Mouse (Mus musculus) erythroblast, embryonic 14.5 days (primary cell): ENCODE data around the gene Col18a1. TPM values are rescaled to one million over a fixed set of nuclear protein-coding genes. Genes with fewer than 3 reads are reported as not detected.

ENCODE experiments used
- H3K27me3 ChIP-seq: 2 replicates; pipeline ENCODE4 v1.6.1; 2012; ENCODE audit warnings: inconsistent platforms; ENCODE audit not compliant: control insufficient read depth
- H3K36me3 ChIP-seq: 2 replicates; pipeline ENCODE4 v1.6.1; 2012; ENCODE audit warnings: mild to moderate bottlenecking, inconsistent platforms; ENCODE audit not compliant: control insufficient read depth
- H3K4me1 ChIP-seq: 2 replicates; pipeline ENCODE4 v1.6.1; 2012; ENCODE audit warnings: inconsistent platforms; ENCODE audit not compliant: control insufficient read depth
- H3K4me3 ChIP-seq: replicated peaks from 2 replicates; pipeline ENCODE3; 2012; ENCODE audit warnings: moderate library complexity, mild to moderate bottlenecking, inconsistent platforms
- H3K9me3 ChIP-seq: 2 replicates; pipeline ENCODE4 v1.6.1; 2012; ENCODE audit warnings: low read length, inconsistent platforms, mixed read lengths; ENCODE audit not compliant: control insufficient read depth
- GATA1 ChIP-seq: IDR thresholded peaks from 2 replicates; pipeline ENCODE4 v1.6.1; 2012; ENCODE audit warnings: low read length, inconsistent platforms, mixed read lengths
- TAL1 ChIP-seq: IDR thresholded peaks from 3 replicates; pipeline ENCODE4 v1.6.1; 2012; ENCODE audit warnings: low read length, inconsistent platforms, mixed read lengths
- polyA plus RNA-seq: library from polyadenylated mRNA; stranded (reverse); fragments of >175 nt; gene quantifications from 2 replicates; pipeline ENCODE4 v1.2.3, GENCODE M21; 2012

Col18a1 gene
- polyA plus RNA-seq, 1 experiment, result 0.66 TPM

- peaks cover 6% of the 10 kb centered on the region for H3K4me1 ChIP-seq
- H3K9me3 ChIP-seq, result no peaks in the 10 kb centered on the region; the same call in 1 of the 2 replicates
- TF ChIP-seq GATA1, result no peak
- no peak for TF ChIP-seq TAL1
- no peak overlapping the region for H3K4me3 ChIP-seq
- no peaks in the 10 kb centered on the region for H3K36me3 ChIP-seq
- H3K27me3 ChIP-seq, result no peaks in the 10 kb centered on the region
Measured at GRCm38 (mm10) chr10:77121287-77122022, 44.9 kb downstream of the Col18a1 start.

DNA sequence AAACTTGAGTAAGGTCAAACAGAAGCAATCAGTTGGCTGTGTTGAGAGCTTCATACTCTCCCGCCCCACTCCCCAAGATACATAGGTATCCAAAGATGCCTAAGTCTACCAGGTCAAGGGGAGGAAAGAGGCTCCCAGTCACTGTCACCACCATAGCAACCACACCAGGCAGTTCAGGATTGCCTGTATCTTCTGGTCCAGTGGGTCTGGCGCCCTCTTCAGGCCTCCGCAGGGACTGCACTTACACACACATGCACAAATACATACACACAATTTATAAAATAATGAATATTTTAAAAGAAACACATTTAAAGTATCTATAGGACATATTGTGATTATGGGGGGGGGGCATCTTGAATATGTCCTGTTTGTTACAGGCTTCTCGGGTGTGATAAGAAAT, 45.8 kb downstream of the Col18a1 start:
- TF ChIP-seq TAL1 (no peak), GATA1 (no peak)
- Histone ChIP-seq H3K9me3 (no peaks in the 10 kb centered on the region; the same call in 1 of the 2 replicates), H3K4me1 (no peaks in the 10 kb centered on the region), H3K36me3 (no peaks in the 10 kb centered on the region), H3K27me3 (no peaks in the 10 kb centered on the region), H3K4me3 (no peak overlapping the region)

- no peaks in the 10 kb centered on the region; the same call in 1 of the 2 replicates for H3K9me3 ChIP-seq
- H3K4me3 ChIP-seq, result no peak overlapping the region
- H3K36me3 ChIP-seq, result no peaks in the 10 kb centered on the region
- TF ChIP-seq TAL1 (no peak), GATA1 (no peak)
- H3K4me1 ChIP-seq, result no peaks in the 10 kb centered on the region
- no peaks in the 10 kb centered on the region for H3K27me3 ChIP-seq
Measured at GRCm38 (mm10) chr10:77119437-77119836, 46.9 kb downstream of the Col18a1 start.

DNA sequence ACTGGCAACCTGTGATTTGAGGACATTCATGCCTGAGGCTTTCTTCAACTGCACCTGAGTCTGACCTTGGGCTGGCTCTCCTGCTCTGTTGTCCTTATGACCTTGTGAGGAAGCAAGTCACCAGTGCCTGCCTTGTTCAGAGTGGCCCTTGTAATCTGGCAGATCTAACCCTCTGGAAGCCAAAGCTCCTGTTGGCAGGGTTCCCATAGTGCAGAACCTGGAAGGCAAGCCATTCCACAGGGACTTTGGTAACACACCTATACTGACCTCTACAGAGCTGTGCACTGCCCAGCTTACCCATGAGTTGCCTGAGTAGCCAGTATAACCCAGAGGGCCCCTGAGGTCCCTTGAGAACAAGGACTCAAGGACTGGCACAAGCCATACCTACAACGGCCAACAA, 48.0 kb downstream of the Col18a1 start:
- H3K27me3 ChIP-seq, result no peaks in the 10 kb centered on the region
- H3K36me3 ChIP-seq, result no peaks in the 10 kb centered on the region
- TF ChIP-seq GATA1, result no peak
- no peak for TF ChIP-seq TAL1
- no peaks in the 10 kb centered on the region; the same call in 1 of the 2 replicates for H3K9me3 ChIP-seq
- H3K4me3 ChIP-seq, result no peak overlapping the region
- H3K4me1 ChIP-seq, result no peaks in the 10 kb centered on the region

- Histone ChIP-seq H3K9me3 (no peaks in the 10 kb centered on the region; the same call in 1 of the 2 replicates), H3K27me3 (no peaks in the 10 kb centered on the region), H3K4me3 (no peak overlapping the region), H3K4me1 (no peaks in the 10 kb centered on the region), H3K36me3 (no peaks in the 10 kb centered on the region)
- TF ChIP-seq GATA1 (no peak), TAL1 (no peak)
Measured at GRCm38 (mm10) chr10:77116537-77117455, 49.6 kb downstream of the Col18a1 start.

DNA sequence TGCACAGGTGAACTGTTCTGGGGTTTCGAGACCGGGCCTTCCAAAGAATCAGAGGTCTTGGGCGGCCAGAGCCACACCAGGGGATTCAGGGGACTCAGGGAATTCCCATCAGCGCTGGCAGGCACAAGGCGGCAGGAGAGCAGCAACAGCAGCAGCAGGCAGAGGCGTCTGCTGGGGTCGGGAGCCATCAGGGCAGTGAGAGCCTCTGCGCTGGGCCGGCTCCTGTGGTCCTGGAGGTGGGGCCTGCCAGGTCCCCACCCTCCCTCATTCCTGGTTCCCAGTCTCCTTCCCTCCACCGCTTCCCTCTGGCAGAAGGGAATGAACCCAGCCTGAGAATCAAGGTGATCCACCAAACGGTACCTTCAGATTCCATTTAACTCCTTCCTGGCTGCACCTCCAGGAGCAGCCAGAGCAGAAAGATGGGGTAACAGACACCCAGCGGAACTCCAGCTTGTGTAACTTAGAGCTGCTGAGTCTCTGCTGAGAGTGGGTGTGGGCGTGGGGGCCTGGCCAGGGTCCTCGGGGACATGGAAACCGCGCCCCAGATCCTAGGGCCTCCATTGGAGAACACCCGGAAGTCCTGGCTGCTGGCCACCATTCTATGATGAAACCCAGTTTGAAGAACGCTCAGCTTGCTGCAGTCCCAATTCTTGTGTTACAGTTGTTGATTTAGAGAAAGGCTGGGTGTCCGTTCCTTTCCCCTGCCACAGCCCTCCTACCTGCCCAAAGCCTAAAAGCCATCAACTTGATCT, 52.7 kb downstream of the Col18a1 start:
- no peaks in the 10 kb centered on the region; the same call in 1 of the 2 replicates for H3K4me1 ChIP-seq
- TF ChIP-seq TAL1 (no peak), GATA1 (no peak)
- no peaks in the 10 kb centered on the region for H3K9me3 ChIP-seq
- no peaks in the 10 kb centered on the region; the same call in 1 of the 2 replicates for H3K36me3 ChIP-seq
- peak overlapping the region; percentile 57 for H3K4me3 ChIP-seq
- no peaks in the 10 kb centered on the region for H3K27me3 ChIP-seq

DNA sequence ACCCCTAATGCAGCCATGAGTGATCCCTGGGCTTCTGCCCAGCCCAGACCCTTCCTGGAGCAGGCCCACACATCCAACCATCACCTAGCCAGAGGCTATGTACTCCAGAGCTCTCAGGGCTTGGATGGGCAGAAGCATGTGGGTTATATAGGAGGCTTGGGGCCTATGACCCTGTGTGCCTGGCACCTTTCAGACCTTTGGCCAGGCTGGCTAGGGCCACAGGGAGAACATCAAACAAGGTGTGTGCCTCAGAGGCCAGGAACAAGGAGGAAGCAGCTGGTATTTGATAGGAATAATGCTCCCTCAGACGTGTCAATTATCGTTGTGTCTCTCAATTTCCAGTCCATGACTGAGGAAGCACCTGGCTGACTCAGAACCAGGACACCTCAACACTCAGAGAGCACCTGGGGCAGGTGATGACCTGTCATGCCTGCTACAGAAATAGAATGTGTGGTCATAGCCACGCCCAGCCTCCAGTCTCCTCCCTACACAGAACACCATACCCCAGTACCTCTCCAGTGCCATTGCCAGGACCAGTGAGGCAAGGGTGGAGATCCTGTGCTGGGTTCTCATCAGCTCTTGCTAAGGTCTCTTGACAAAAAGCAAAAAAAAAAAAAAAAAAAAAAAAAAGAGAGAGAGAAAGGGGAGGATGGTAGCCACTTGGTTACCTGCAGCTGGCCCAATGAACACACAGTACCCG, 54.6 kb downstream of the Col18a1 start:
- Histone ChIP-seq H3K27me3 (no peaks in the 10 kb centered on the region), H3K4me3 (peak overlapping the region; percentile 57), H3K9me3 (no peaks in the 10 kb centered on the region), H3K36me3 (no peaks in the 10 kb centered on the region; the same call in 1 of the 2 replicates), H3K4me1 (no peaks in the 10 kb centered on the region; the same call in 1 of the 2 replicates)
- TF ChIP-seq GATA1 (no peak), TAL1 (no peak; the same call in 2 of the 3 replicates)

DNA sequence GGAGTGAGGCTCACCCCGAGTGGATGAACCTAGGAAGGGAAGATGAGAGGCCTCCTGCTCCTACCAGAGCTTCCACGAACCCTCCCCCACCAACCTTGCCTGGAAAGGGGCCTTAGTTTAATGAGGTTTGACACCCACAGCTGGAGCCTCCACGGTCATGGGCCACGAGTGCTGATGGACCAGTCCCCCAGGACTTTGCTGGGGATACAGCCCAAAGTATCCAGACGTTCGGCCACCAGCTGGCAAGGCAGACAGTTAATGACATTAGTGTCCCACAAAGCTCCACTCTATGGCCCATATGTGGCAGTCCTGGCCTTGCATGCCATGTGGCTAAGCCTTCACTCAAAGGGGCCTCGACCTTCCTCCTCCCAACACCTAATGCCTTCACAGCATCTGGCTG, 55.5 kb downstream of the Col18a1 start:
- Histone ChIP-seq H3K9me3 (peaks cover 3% of the 10 kb centered on the region), H3K36me3 (peaks cover 2% of the 10 kb centered on the region; the same call in 1 of the 2 replicates), H3K4me3 (no peak overlapping the region), H3K27me3 (no peaks in the 10 kb centered on the region), H3K4me1 (peaks cover 2% of the 10 kb centered on the region; the same call in 1 of the 2 replicates)
- TF ChIP-seq TAL1 (no peak), GATA1 (no peak)
